Mouse (Mus musculus): ENCODE results near the gene Il34. TPM values are rescaled to one million over a fixed set of nuclear protein-coding genes. Genes with fewer than 3 reads are reported as not detected.

Il34 gene
- polyA plus RNA-seq, 1 experiment, result 8.6 TPM

GRCm38 (mm10) chr8:110828511-110828910 lies 22.8 kb upstream of the Il34 start:
- H3K79me2 ChIP-seq (ENCODE audit: control insufficient read depth, insufficient read depth), result peaks cover 100% of the 10 kb centered on the region
- H3K4me3 ChIP-seq (ENCODE audit: insufficient read depth, poor library complexity, severe bottlenecking), result no peak overlapping the region
- peaks cover 98% of the 10 kb centered on the region for H3K36me3 ChIP-seq (ENCODE audit: control insufficient read depth, insufficient read depth)
- no peak overlapping the region for H3ac ChIP-seq (ENCODE audit: control insufficient read depth, insufficient read length, low read depth)
- peaks cover 77% of the 10 kb centered on the region for H3K79me3 ChIP-seq (ENCODE audit: low read depth)
- TF ChIP-seq CEBPB (IDR thresholded peaks at IDR 0.05; ENCODE audit: low read depth) (no peak), MYOD1 (IDR thresholded peaks at IDR 0.05; ENCODE audit: control insufficient read depth, insufficient read length, low read depth) (no peak), USF1 (IDR thresholded peaks at IDR 0.05; ENCODE audit: low read depth) (no peak), MYOG (IDR thresholded peaks at IDR 0.05; ENCODE audit: control insufficient read depth, extremely low read depth, insufficient read length) (no peak), CTCF (IDR thresholded peaks at IDR 0.05; ENCODE audit: control insufficient read depth, insufficient read depth, insufficient read length) (no peak), FOSL1 (IDR thresholded peaks at IDR 0.05; ENCODE audit: insufficient read depth, low read length, poor library complexity, severe bottlenecking) (no peak), MAX (IDR thresholded peaks at IDR 0.05) (no peak)
- no peaks in the 10 kb centered on the region for H3K27me3 ChIP-seq (ENCODE audit: control insufficient read depth, insufficient read depth, insufficient read length)

- H3ac ChIP-seq (ENCODE audit: control insufficient read depth, insufficient read length, low read depth), result no peak overlapping the region
- no peak overlapping the region for H3K4me3 ChIP-seq (ENCODE audit: insufficient read depth, poor library complexity, severe bottlenecking)
- H3K79me2 ChIP-seq (ENCODE audit: control insufficient read depth, insufficient read depth), result peaks cover 100% of the 10 kb centered on the region
- H3K27me3 ChIP-seq (ENCODE audit: control insufficient read depth, insufficient read depth, insufficient read length), result no peaks in the 10 kb centered on the region
- TF ChIP-seq MYOD1 (IDR thresholded peaks at IDR 0.05; ENCODE audit: control insufficient read depth, insufficient read length, low read depth) (no peak), CTCF (IDR thresholded peaks at IDR 0.05; ENCODE audit: control insufficient read depth, insufficient read depth, insufficient read length) (no peak), USF1 (IDR thresholded peaks at IDR 0.05; ENCODE audit: low read depth) (no peak), FOSL1 (IDR thresholded peaks at IDR 0.05; ENCODE audit: insufficient read depth, low read length, poor library complexity, severe bottlenecking) (no peak)
- peaks cover 98% of the 10 kb centered on the region for H3K36me3 ChIP-seq (ENCODE audit: control insufficient read depth, insufficient read depth)
- H3K79me3 ChIP-seq (ENCODE audit: low read depth), result peaks cover 67% of the 10 kb centered on the region
Measured at GRCm38 (mm10) chr8:110824861-110825260, 19.1 kb upstream of the Il34 start.

GRCm38 (mm10) chr8:110821960-110822359 lies 16.2 kb upstream of the Il34 start:
- no peak overlapping the region for H3ac ChIP-seq (ENCODE audit: control insufficient read depth, insufficient read length, low read depth)
- H3K79me2 ChIP-seq (ENCODE audit: control insufficient read depth, insufficient read depth), result peaks cover 100% of the 10 kb centered on the region
- H3K4me3 ChIP-seq (ENCODE audit: insufficient read depth, poor library complexity, severe bottlenecking), result no peak overlapping the region
- no peaks in the 10 kb centered on the region for H3K27me3 ChIP-seq (ENCODE audit: control insufficient read depth, insufficient read depth, insufficient read length)
- TF ChIP-seq CTCF (IDR thresholded peaks at IDR 0.05; ENCODE audit: control insufficient read depth, insufficient read depth, insufficient read length) (no peak), FOSL1 (IDR thresholded peaks at IDR 0.05; ENCODE audit: insufficient read depth, low read length, poor library complexity, severe bottlenecking) (no peak), MYOG (IDR thresholded peaks at IDR 0.05; ENCODE audit: control insufficient read depth, extremely low read depth, insufficient read length) (no peak), CEBPB (IDR thresholded peaks at IDR 0.05; ENCODE audit: low read depth) (no peak)
- peaks cover 99% of the 10 kb centered on the region for H3K36me3 ChIP-seq (ENCODE audit: control insufficient read depth, insufficient read depth)
- peaks cover 65% of the 10 kb centered on the region for H3K79me3 ChIP-seq (ENCODE audit: low read depth)

- no peak overlapping the region for H3K4me3 ChIP-seq (ENCODE audit: insufficient read depth, poor library complexity, severe bottlenecking)
- no peaks in the 10 kb centered on the region for H3K27me3 ChIP-seq (ENCODE audit: control insufficient read depth, insufficient read depth, insufficient read length)
- no peak overlapping the region for H3ac ChIP-seq (ENCODE audit: control insufficient read depth, insufficient read length, low read depth)
- peaks cover 99% of the 10 kb centered on the region for H3K36me3 ChIP-seq (ENCODE audit: control insufficient read depth, insufficient read depth)
- H3K79me2 ChIP-seq (ENCODE audit: control insufficient read depth, insufficient read depth), result peaks cover 94% of the 10 kb centered on the region
- TF ChIP-seq MYOD1 (IDR thresholded peaks at IDR 0.05; ENCODE audit: control insufficient read depth, insufficient read length, low read depth) (no peak), MAX (IDR thresholded peaks at IDR 0.05) (no peak), CEBPB (IDR thresholded peaks at IDR 0.05; ENCODE audit: low read depth) (no peak), MYOG (IDR thresholded peaks at IDR 0.05; ENCODE audit: control insufficient read depth, extremely low read depth, insufficient read length) (no peak), USF1 (IDR thresholded peaks at IDR 0.05; ENCODE audit: low read depth) (no peak), FOSL1 (IDR thresholded peaks at IDR 0.05; ENCODE audit: insufficient read depth, low read length, poor library complexity, severe bottlenecking) (no peak)
- H3K79me3 ChIP-seq (ENCODE audit: low read depth), result peaks cover 55% of the 10 kb centered on the region
Measured at GRCm38 (mm10) chr8:110820257-110820656, 14.5 kb upstream of the Il34 start.

- Histone ChIP-seq H3K36me3 (ENCODE audit: control insufficient read depth, insufficient read depth) (peaks cover 100% of the 10 kb centered on the region), H3K79me3 (ENCODE audit: low read depth) (peaks cover 43% of the 10 kb centered on the region), H3K4me3 (ENCODE audit: insufficient read depth, poor library complexity, severe bottlenecking) (no peak overlapping the region), H3K27me3 (ENCODE audit: control insufficient read depth, insufficient read depth, insufficient read length) (no peaks in the 10 kb centered on the region), H3K79me2 (ENCODE audit: control insufficient read depth, insufficient read depth) (peaks cover 92% of the 10 kb centered on the region), H3ac (ENCODE audit: control insufficient read depth, insufficient read length, low read depth) (no peak overlapping the region)
- TF ChIP-seq CTCF (IDR thresholded peaks at IDR 0.05; ENCODE audit: control insufficient read depth, insufficient read depth, insufficient read length), result no peak
- no peak for TF ChIP-seq CEBPB (IDR thresholded peaks at IDR 0.05; ENCODE audit: low read depth)
- TF ChIP-seq MYOD1 (IDR thresholded peaks at IDR 0.05; ENCODE audit: control insufficient read depth, insufficient read length, low read depth), result no peak
- no peak for TF ChIP-seq MYOG (IDR thresholded peaks at IDR 0.05; ENCODE audit: control insufficient read depth, extremely low read depth, insufficient read length)
- no peak for TF ChIP-seq FOSL1 (IDR thresholded peaks at IDR 0.05; ENCODE audit: insufficient read depth, low read length, poor library complexity, severe bottlenecking)
- no peak for TF ChIP-seq USF1 (IDR thresholded peaks at IDR 0.05; ENCODE audit: low read depth)
- TF ChIP-seq MAX (IDR thresholded peaks at IDR 0.05), result no peak
Measured at GRCm38 (mm10) chr8:110818593-110818992, 12.9 kb upstream of the Il34 start.

GRCm38 (mm10) chr8:110816990-110817389 lies 11.3 kb upstream of the Il34 start:
- Histone ChIP-seq H3K36me3 (ENCODE audit: control insufficient read depth, insufficient read depth) (peaks cover 100% of the 10 kb centered on the region), H3K4me3 (ENCODE audit: insufficient read depth, poor library complexity, severe bottlenecking) (no peak overlapping the region), H3K79me3 (ENCODE audit: low read depth) (peaks cover 33% of the 10 kb centered on the region), H3ac (ENCODE audit: control insufficient read depth, insufficient read length, low read depth) (no peak overlapping the region), H3K27me3 (ENCODE audit: control insufficient read depth, insufficient read depth, insufficient read length) (no peaks in the 10 kb centered on the region), H3K79me2 (ENCODE audit: control insufficient read depth, insufficient read depth) (peaks cover 84% of the 10 kb centered on the region)
- no peak for TF ChIP-seq CEBPB (IDR thresholded peaks at IDR 0.05; ENCODE audit: low read depth)
- TF ChIP-seq MYOD1 (IDR thresholded peaks at IDR 0.05; ENCODE audit: control insufficient read depth, insufficient read length, low read depth), result no peak
- no peak for TF ChIP-seq MYOG (IDR thresholded peaks at IDR 0.05; ENCODE audit: control insufficient read depth, extremely low read depth, insufficient read length)
- TF ChIP-seq USF1 (IDR thresholded peaks at IDR 0.05; ENCODE audit: low read depth), result no peak
- TF ChIP-seq FOSL1 (IDR thresholded peaks at IDR 0.05; ENCODE audit: insufficient read depth, low read length, poor library complexity, severe bottlenecking), result no peak
- TF ChIP-seq MAX (IDR thresholded peaks at IDR 0.05), result no peak
- TF ChIP-seq CTCF (IDR thresholded peaks at IDR 0.05; ENCODE audit: control insufficient read depth, insufficient read depth, insufficient read length), result no peak
